Mouse (Mus musculus) C2C12 (cell line): Measurements from ENCODE around the gene Uncx. TPM values are rescaled to one million over a fixed set of nuclear protein-coding genes. Genes with fewer than 3 reads are reported as not detected.

Source experiments
- H3K27me3 ChIP-seq: one replicate; pipeline ENCODE4 v1.6.1; 2011; ENCODE audit not compliant: control insufficient read depth, insufficient read depth, insufficient read length
- H3K36me3 ChIP-seq: one replicate; pipeline ENCODE4 v1.6.1; 2011; ENCODE audit not compliant: control insufficient read depth, insufficient read depth
- H3K4me3 ChIP-seq: one replicate; pipeline ENCODE4 v1.5.1; 2011; ENCODE audit warnings: mild to moderate bottlenecking, control low read depth; ENCODE audit not compliant: poor library complexity, insufficient read depth, severe bottlenecking
- H3K79me2 ChIP-seq: one replicate; pipeline ENCODE4 v1.6.1; 2011; ENCODE audit not compliant: control insufficient read depth, insufficient read depth
- H3K79me3 ChIP-seq: one replicate; pipeline ENCODE4 v1.6.1; 2011; ENCODE audit warnings: low read depth, control low read depth
- H3ac ChIP-seq: one replicate; pipeline ENCODE3; 2011; ENCODE audit warnings: low read depth; ENCODE audit not compliant: control insufficient read depth, insufficient read length
- CEBPB ChIP-seq: IDR thresholded peaks from one replicate; pipeline ENCODE4 v1.6.1; 2011; ENCODE audit warnings: low read depth, mild to moderate bottlenecking, control low read depth, moderate library complexity
- FOSL1 ChIP-seq: IDR thresholded peaks from one replicate; pipeline ENCODE4 v1.8.0; 2011; ENCODE audit warnings: mild to moderate bottlenecking, low read length; ENCODE audit not compliant: poor library complexity, insufficient read depth, severe bottlenecking
- MAX ChIP-seq: IDR thresholded peaks from one replicate; pipeline ENCODE4 v1.6.1; 2011; ENCODE audit warnings: mild to moderate bottlenecking, control low read depth
- MYOD1 ChIP-seq: IDR thresholded peaks from one replicate; pipeline ENCODE4 v1.6.1; 2011; ENCODE audit warnings: low read depth; ENCODE audit not compliant: control insufficient read depth, insufficient read length
- MYOG ChIP-seq: IDR thresholded peaks from one replicate; pipeline ENCODE4 v1.6.1; 2011; ENCODE audit not compliant: control insufficient read depth, insufficient read length; ENCODE audit errors: extremely low read depth
- USF1 ChIP-seq: IDR thresholded peaks from one replicate; pipeline ENCODE4 v1.6.1; 2011; ENCODE audit warnings: low read depth, mild to moderate bottlenecking, control low read depth, moderate library complexity
- polyA plus RNA-seq: library from polyadenylated mRNA; unstranded; fragments of >200 nt; fragmentation: generic; extraction: Trizol; gene quantifications from one replicate; pipeline ENCODE4 v1.2.1, GENCODE M21; 2012; ENCODE audit warnings: missing spikeins

Gene Uncx
- polyA plus RNA-seq, 1 experiment, result not detected

DNA sequence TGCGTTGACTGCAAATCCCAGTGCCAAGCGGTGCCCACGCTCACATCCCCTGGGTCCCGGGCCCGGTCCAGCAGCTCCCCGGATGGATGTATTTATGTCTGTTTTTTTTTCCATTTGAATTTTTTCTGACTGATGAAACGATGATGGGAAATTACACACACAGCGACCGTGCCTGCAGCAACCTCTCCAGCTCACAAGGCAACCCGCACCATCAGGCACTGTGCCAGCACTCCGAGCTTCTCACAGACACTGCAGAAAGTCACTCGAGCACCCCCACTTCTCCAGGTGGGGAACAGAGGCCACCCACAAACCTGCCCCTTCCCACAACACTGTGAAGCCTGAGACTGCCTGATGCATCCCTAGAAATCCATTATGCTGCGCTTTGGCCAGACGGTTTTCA is 51.7 kb downstream of the Uncx start:
- H3K79me2 ChIP-seq, result no peaks in the 10 kb centered on the region
- no peak overlapping the region for H3K4me3 ChIP-seq
- H3K79me3 ChIP-seq, result no peaks in the 10 kb centered on the region
- H3ac ChIP-seq, result no peak overlapping the region
- TF ChIP-seq MYOD1 (no peak), FOSL1 (no peak), USF1 (no peak), MYOG (no peak), CEBPB (no peak), MAX (no peak)
- H3K36me3 ChIP-seq, result no peaks in the 10 kb centered on the region
- H3K27me3 ChIP-seq, result peaks cover 44% of the 10 kb centered on the region

Other genes starting within 250 kb of the Uncx start
- 0.06 TPM for gene Adap1, start 217.9 kb upstream of the Uncx start, polyA plus RNA-seq
- 52.9 TPM for gene Cox19, start 192.1 kb upstream of the Uncx start, polyA plus RNA-seq
- not detected for gene Cyp2w1, start 190.9 kb upstream of the Uncx start, polyA plus RNA-seq
- 1.7 TPM for gene Gpr146, start 165.8 kb upstream of the Uncx start, polyA plus RNA-seq
- 0.20 TPM for gene C130050O18Rik, start 138.2 kb upstream of the Uncx start, polyA plus RNA-seq
- gene Gper1, start 120.3 kb upstream of the Uncx start, polyA plus RNA-seq, result 18.8 TPM
- 31.4 TPM for gene 3110082I17Rik, start 83.0 kb upstream of the Uncx start, polyA plus RNA-seq
- 23.6 TPM for gene Zfand2a, start 58.9 kb upstream of the Uncx start, polyA plus RNA-seq
- 9.5 TPM for gene Micall2, start 192.8 kb downstream of the Uncx start, polyA plus RNA-seq
- 43.1 TPM for gene Ints1, start 232.2 kb downstream of the Uncx start, polyA plus RNA-seq
- gene Mafk, start 248.0 kb downstream of the Uncx start, polyA plus RNA-seq, result 11.9 TPM